Mouse (Mus musculus): ENCODE data around the gene Ell. TPM values are rescaled to one million over a fixed set of nuclear protein-coding genes. Genes with fewer than 3 reads are reported as not detected.

Gene Ell
- total RNA-seq, 1 experiment from 2014 or later, result 22.4 TPM

- DNase-seq, result no peak
These were observed 58.4 kb downstream of the Ell start for GRCm38 (mm10) chr8:70597417-70598272.

- DNase-seq, result peak; percentile 92
These were observed 59.0 kb downstream of the Ell start for GRCm38 (mm10) chr8:70598283-70598682.

GRCm38 (mm10) chr8:70598722-70599121, 59.5 kb downstream of the Ell start:
- no peak for DNase-seq

GRCm38 (mm10) chr8:70599507-70600290, 60.4 kb downstream of the Ell start:
- DNase-seq, result no peak

DNA sequence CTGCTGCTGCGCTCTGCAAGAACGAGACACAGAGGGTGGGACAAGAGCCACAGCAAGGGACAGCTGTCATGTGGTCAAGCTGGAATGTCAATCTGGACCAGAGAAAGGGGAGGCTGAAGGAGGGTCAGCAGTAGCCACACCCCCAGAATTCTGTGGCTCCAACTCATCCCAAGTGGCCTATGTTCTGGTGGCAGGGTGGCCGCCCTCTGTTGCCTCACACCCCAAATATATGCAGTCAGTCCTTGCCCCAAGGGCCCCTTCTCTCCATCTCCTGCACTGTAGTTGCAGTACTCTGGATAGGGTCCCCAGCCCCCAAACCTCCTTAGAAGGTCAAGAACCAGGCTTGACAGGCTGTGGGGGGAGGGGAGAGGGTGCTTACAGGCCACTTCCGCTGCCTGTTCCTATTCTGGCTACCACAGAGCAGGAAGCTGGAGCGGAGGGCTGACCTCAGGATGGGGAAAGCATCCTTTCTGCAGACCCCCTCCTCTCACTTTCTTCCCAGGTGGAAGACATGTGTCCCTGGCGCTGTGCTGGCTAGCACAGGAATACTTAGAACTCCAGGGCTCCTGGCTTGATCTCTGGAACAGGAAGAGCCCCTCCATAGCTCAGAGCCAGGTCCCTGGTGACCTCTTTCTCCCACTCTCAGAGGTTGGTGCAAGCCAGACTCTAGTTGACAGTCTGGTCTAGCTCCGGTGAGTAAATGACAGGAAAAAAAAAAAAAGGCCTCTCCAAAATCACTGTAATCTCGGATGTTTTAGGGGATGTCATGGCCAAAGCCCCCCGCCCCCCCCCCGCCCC, 61.4 kb downstream of the Ell start:
- DNase-seq, result peak; percentile 68

GRCm38 (mm10) chr8:70601271-70601649, 62.0 kb downstream of the Ell start:
- DNase-seq, result peak; percentile 96

GRCm38 (mm10) chr8:70602139-70602811, 63.0 kb downstream of the Ell start:
- DNase-seq, result peak; percentile 5

GRCm38 (mm10) chr8:70604558-70604957, 65.3 kb downstream of the Ell start:
- DNase-seq, result peak; percentile 6

GRCm38 (mm10) chr8:70605871-70606779, 66.9 kb downstream of the Ell start:
- DNase-seq, result peak; percentile 5

- peak; percentile 13 for DNase-seq
These were observed 67.7 kb downstream of the Ell start for GRCm38 (mm10) chr8:70606780-70607602.

- peak; percentile 25 for DNase-seq
These were observed 68.3 kb downstream of the Ell start for GRCm38 (mm10) chr8:70607603-70607897.

GRCm38 (mm10) chr8:70607898-70608748, 68.9 kb downstream of the Ell start:
- peak; percentile 73 for DNase-seq

- DNase-seq, result no peak
These were observed 69.6 kb downstream of the Ell start, which contains the start of gene Ssbp4 for GRCm38 (mm10) chr8:70608749-70609367. TSS of gene Ssbp4 (minus strand) at chr8:70608872.

DNA sequence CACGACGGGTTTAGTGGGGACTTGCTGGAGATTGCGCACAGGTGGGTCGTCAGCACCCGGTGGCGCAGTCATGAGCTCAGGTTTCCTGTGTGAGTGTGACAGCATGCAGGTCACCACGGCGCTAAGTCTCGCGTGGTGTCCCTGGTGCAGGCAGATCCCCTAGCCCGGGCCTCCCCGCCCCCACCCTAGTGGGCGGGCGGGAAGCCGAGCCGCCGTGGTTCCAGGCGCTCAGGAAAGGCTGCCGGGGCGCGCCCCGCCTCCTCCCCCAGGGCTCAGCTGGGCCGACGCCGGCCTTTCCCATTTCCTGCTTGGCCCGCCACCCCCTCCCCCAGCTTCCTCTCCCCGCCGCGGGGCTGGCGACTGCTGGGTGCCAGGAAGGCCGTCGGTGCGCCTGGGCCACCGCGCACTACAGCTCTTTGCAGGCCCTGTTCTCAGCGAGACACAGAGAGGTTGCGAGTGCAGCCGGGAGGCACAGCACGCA, 70.2 kb downstream of the Ell start:
- peak; percentile 95 for DNase-seq

GRCm38 (mm10) chr8:70609849-70610795, 70.9 kb downstream of the Ell start:
- peak; percentile 93 for DNase-seq

GRCm38 (mm10) chr8:70610796-70611771, 71.8 kb downstream of the Ell start:
- DNase-seq, result peak; percentile 94
